In the genomic region with DNA sequence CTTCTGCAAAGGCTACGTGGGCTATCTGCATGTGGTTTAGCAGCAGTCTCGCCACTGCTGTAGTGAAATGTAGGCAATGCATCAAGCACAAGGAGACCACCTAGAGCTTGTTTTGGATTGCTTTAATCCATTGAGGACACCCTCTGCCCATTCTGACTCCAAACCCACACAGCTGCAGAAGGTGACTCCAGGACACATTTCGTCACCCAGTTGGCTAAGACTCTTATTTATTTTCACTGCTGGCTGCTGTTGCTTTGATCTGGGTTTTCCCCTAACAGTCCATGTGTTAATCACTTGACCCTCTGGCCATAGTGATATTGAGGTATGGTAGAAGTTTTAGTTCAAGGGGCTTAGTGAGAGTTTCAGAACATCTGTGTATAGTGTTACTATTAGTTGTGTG, we compare ENCODE assay signal across 19 mouse cellular contexts.
DNase-seq lines count a peak whose midpoint lies in the region; ATAC-seq and TF ChIP-seq lines count a peak whose summit lies in the region.
"Had no signal": no experiment of that assay in that cellular context is flagged by ENCODE, and none has a peak within 500 bp of the region (broad histone marks: within the 10 kb centered on the region; RNA-seq: fewer than 3 reads in every experiment).

No protein-coding gene starts in this region.

- no peak overlapping the region for H3K4me3 ChIP-seq in intestine, embryonic 14.5 days (ENCODE audit: low read depth, low read length)
- no peak overlapping the region for H3K4me3 ChIP-seq in intestine, postnatal 0 days (ENCODE audit: low read depth, low read length)
- no peak overlapping the region for H3K4me3 ChIP-seq in forebrain, embryonic 12.5 days (replicated peaks)
- H3K4me3 ChIP-seq: forebrain, embryonic 13.5 days; layer of hippocampus, adult 2 months; limb, embryonic 12.5 days; neural tube, embryonic 12.5 days had no signal

- H3K36me3 ChIP-seq in intestine, embryonic 14.5 days (ENCODE audit: control insufficient read depth, insufficient read depth, low read length), result no peaks in the 10 kb centered on the region
- H3K36me3 ChIP-seq in intestine, postnatal 0 days (ENCODE audit: control insufficient read depth, insufficient read depth), result no peaks in the 10 kb centered on the region
- H3K36me3 ChIP-seq in forebrain, embryonic 12.5 days (replicated peaks), result no peaks in the 10 kb centered on the region
- H3K36me3 ChIP-seq: limb, embryonic 12.5 days; neural tube, embryonic 12.5 days had no signal

- intact Hi-C loops in gastrocnemius, postnatal 14 days (cut with DNase I; ENCODE audit: low total_unique reads), result no loop called here

- no peaks in the 10 kb centered on the region for H3K27me3 ChIP-seq in intestine, embryonic 14.5 days (replicated peaks; ENCODE audit: control insufficient read depth, insufficient read depth, low read length)
- H3K27me3 ChIP-seq in intestine, postnatal 0 days (replicated peaks; ENCODE audit: control insufficient read depth, insufficient read depth, low read length), result no peaks in the 10 kb centered on the region
- H3K27me3 ChIP-seq in forebrain, embryonic 12.5 days, result peaks cover 5% of the 10 kb centered on the region
- H3K27me3 ChIP-seq: limb, embryonic 12.5 days had no signal

- 88% methylated on average over 3 of the region's 3 CpGs for WGBS in intestine, embryonic 14.5 days
- whole genome bisulfite sequencing in intestine, postnatal 0 days, result 79% methylated on average over 3 of the region's 3 CpGs
- 84% methylated on average over 3 of the region's 3 CpGs for WGBS in forebrain, embryonic 12.5 days

- H3K4me1 ChIP-seq in intestine, embryonic 14.5 days (replicated peaks; ENCODE audit: control insufficient read depth, insufficient read depth, low read length), result peaks cover 18% of the 10 kb centered on the region
- H3K4me1 ChIP-seq in intestine, postnatal 0 days (replicated peaks; ENCODE audit: control insufficient read depth, insufficient read depth, low read length), result no peaks in the 10 kb centered on the region
- peaks cover 6% of the 10 kb centered on the region for H3K4me1 ChIP-seq in forebrain, embryonic 12.5 days

- DNase-seq in adrenal gland, postnatal 14 days, result peak; percentile 25
- no peak for DNase-seq in adrenal gland, adult 18-20 months (ENCODE audit: low spot score in 2 of 2)
- peak; percentile 18 for DNase-seq in intestine, embryonic 14.5 days (ENCODE audit: low spot score)
- peak; percentile 31 for DNase-seq in gastrocnemius, postnatal 14 days
- peak; percentile 34 for DNase-seq in lung, postnatal 14 days
- DNase-seq in kidney, postnatal 4 days, result no peak
- DNase-seq: adrenal gland, adult 2 months; cerebellum, adult 11-12 months; cerebellum, postnatal 36 days; lung, embryonic 14.5 days had no signal

- no peak overlapping the region for H3K9ac ChIP-seq in intestine, embryonic 14.5 days (ENCODE audit: low read length)
- no peak overlapping the region for H3K9ac ChIP-seq in intestine, postnatal 0 days (ENCODE audit: low read depth, low read length)
- H3K9ac ChIP-seq in forebrain, embryonic 12.5 days, result no peak overlapping the region
- H3K9ac ChIP-seq: forebrain, embryonic 13.5 days; hindbrain, embryonic 14.5 days; limb, embryonic 12.5 days; lung, embryonic 14.5 days; neural tube, embryonic 12.5 days had no signal

- no peak overlapping the region for H3K27ac ChIP-seq in intestine, embryonic 14.5 days (ENCODE audit: low read depth)
- H3K27ac ChIP-seq in intestine, postnatal 0 days (ENCODE audit: low read depth, low read length), result no peak overlapping the region
- no peak overlapping the region for H3K27ac ChIP-seq in forebrain, embryonic 12.5 days
- H3K27ac ChIP-seq: forebrain, embryonic 13.5 days; hindbrain, embryonic 14.5 days; kidney, postnatal 0 days; layer of hippocampus, adult 2 months; limb, embryonic 12.5 days; neural tube, embryonic 12.5 days had no signal

- TF ChIP-seq CTCF in intestine, postnatal 0 days (IDR thresholded peaks at IDR 0.05; ENCODE audit: low read depth), result no peak

- ATAC-seq in intestine, embryonic 14.5 days (replicated peaks; ENCODE audit: low FRiP score, low TSS enrichment, low read depth), result no peak
- ATAC-seq in intestine, postnatal 0 days, result no peak
- no peak for ATAC-seq in forebrain, embryonic 12.5 days (ENCODE audit: low FRiP score)
- ATAC-seq: forebrain, embryonic 13.5 days; intestine, embryonic 16.5 days had no signal

- no peak overlapping the region for H3K4me2 ChIP-seq in intestine, embryonic 14.5 days (ENCODE audit: low read length)
- H3K4me2 ChIP-seq in intestine, postnatal 0 days (replicated peaks; ENCODE audit: low read depth), result no peak overlapping the region
- H3K4me2 ChIP-seq in forebrain, embryonic 12.5 days, result no peak overlapping the region
- H3K4me2 ChIP-seq: forebrain, embryonic 13.5 days; hindbrain, embryonic 14.5 days; limb, embryonic 12.5 days; lung, embryonic 14.5 days; neural tube, embryonic 12.5 days had no signal

- no peaks in the 10 kb centered on the region for H3K9me3 ChIP-seq in intestine, embryonic 14.5 days (ENCODE audit: control insufficient read depth, low read length)
- H3K9me3 ChIP-seq in intestine, postnatal 0 days (ENCODE audit: control insufficient read depth), result no peaks in the 10 kb centered on the region
- no peaks in the 10 kb centered on the region for H3K9me3 ChIP-seq in forebrain, embryonic 12.5 days
- H3K9me3 ChIP-seq: forebrain, embryonic 13.5 days; limb, embryonic 12.5 days; neural tube, embryonic 12.5 days had no signal

Comparison
In these comparisons a context has a peak if more than half of its experiments do, and no peak if none do; other contexts are left out.
1. DNase-seq: peak in adrenal gland, postnatal 14 days (single experiment), intestine, embryonic 14.5 days (single experiment), gastrocnemius, postnatal 14 days (single experiment) and lung, postnatal 14 days (single experiment); none in adrenal gland, adult 18-20 months (0 of 2) and kidney, postnatal 4 days (0 of 2).